Mouse (Mus musculus): ENCODE measurements around the gene Trappc6b. TPM values are rescaled to one million over a fixed set of nuclear protein-coding genes. Genes with fewer than 3 reads are reported as not detected.

Gene Trappc6b
- total RNA-seq, 2 experiments from 2014 or later = 46.4 to 60.7 TPM

DNA sequence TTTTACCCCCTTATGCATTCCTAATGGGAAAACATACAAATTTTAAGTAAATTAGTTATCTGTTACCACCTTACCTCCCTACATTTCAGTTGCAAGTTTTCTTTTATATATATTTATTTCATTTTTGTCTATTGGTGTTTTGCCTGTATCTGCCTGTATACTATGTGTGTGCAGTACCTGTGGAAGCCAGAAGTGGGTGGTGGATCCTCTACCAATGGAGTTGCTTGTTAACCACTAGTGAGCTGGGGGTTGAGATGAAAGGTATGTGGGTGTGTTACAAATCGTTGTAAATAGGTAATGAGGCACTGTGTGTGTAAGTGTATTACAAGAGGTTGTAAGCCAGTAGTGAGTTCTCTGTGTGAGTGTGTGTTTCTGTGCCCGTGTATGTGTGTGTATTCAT lies 50.8 kb downstream of the Trappc6b start:
- DNase-seq = no peak
- intact Hi-C loops (cut with DNase I) = loop anchor here (5.0 kb wide), 1 partner anchor 207 kb away; the partner anchor contains the start of gene Fbxo33
- peak; percentile 39 for TF ChIP-seq CTCF (IDR thresholded peaks at IDR 0.05)
- Histone ChIP-seq H3K27ac (peak overlapping the region; percentile 98), H3K4me3 (peak overlapping the region; percentile 99)

Other genes starting within 250 kb of the Trappc6b start
- gene Sec23a, start 49.5 kb downstream of the Trappc6b start, total RNA-seq (2021) = 10 to 100 TPM; 54.7 to 61.6 TPM
- gene Gemin2, start 48.1 kb downstream of the Trappc6b start, total RNA-seq (2021) = 1 to 10 TPM; 4.3 to 5.0 TPM
- 10 to 100 TPM; 18.2 to 22.5 TPM for gene Pnn, start 5.4 kb upstream of the Trappc6b start, total RNA-seq (2021)
- 100 to 1,000 TPM; 113 to 123 TPM for gene Mia2, start 34.3 kb upstream of the Trappc6b start, total RNA-seq (2021)
- 1 to 10 TPM; 2.4 to 3.4 TPM for gene Fbxo33, start 158.3 kb upstream of the Trappc6b start, total RNA-seq (2021)

Data from gastrocnemius, adult 2 months (tissue).